Mouse (Mus musculus): ENCODE data around the gene Xndc1. TPM values are rescaled to one million over a fixed set of nuclear protein-coding genes. Genes with fewer than 3 reads are reported as not detected.

Xndc1 gene
- total RNA-seq, 2 experiments from 2014 or later = 4.5 to 5.1 TPM

Other genes starting within 250 kb of the Xndc1 start
- not detected for gene Phox2a, start 247.2 kb upstream of the Xndc1 start, total RNA-seq (2021)
- 10 to 100 TPM; 79.7 to 88.0 TPM for gene Inppl1, start 227.3 kb upstream of the Xndc1 start, total RNA-seq (2021)
- gene Folr2, start 208.3 kb upstream of the Xndc1 start, total RNA-seq (2021) = 1 to 10 TPM; 2.0 to 5.4 TPM
- 10 to 100 TPM; 14.2 to 17.6 TPM for gene Anapc15, start 201.8 kb upstream of the Xndc1 start, total RNA-seq (2021)
- gene Folr1, start 194.7 kb upstream of the Xndc1 start, total RNA-seq (2021) = under 1 TPM; 0.67 to 0.77 TPM
- 100 to 1,000 TPM in 1 of 2 experiments, 10 to 100 TPM in 1; 94.3 to 103 TPM for gene Lamtor1, start 159.6 kb upstream of the Xndc1 start, total RNA-seq (2021)
- not detected for gene Tomt, start 159.2 kb upstream of the Xndc1 start, total RNA-seq (2021)
- gene Lrrc51, start 131.6 kb upstream of the Xndc1 start, total RNA-seq (2021) = 1 to 10 TPM; 3.0 to 4.2 TPM
- 10 to 100 TPM; 43.8 to 46.7 TPM for gene Numa1, start 131.4 kb upstream of the Xndc1 start, total RNA-seq (2021)
- gene Il18bp, start 46.8 kb upstream of the Xndc1 start, total RNA-seq (2021) = 1 to 10 TPM; 1.9 to 2.7 TPM
- gene Rnf121, start within 50 bp of the Xndc1 start, total RNA-seq (2021) = 10 to 100 TPM; 22.4 to 24.2 TPM
- gene Xntrpc, start 202 bp downstream of the Xndc1 start, total RNA-seq (2021) = under 1 TPM in 1 of 2 experiments, not detected in 1; 0.80 TPM
- gene Trpc2, start 17.6 kb downstream of the Xndc1 start, total RNA-seq (2021) = 1 to 10 TPM in 1 of 2 experiments, under 1 TPM in 1; 0.43 to 1.1 TPM
- 100 to 1,000 TPM; 383 to 418 TPM for gene Art1, start 36.2 kb downstream of the Xndc1 start, total RNA-seq (2021)
- gene Art5, start 44.0 kb downstream of the Xndc1 start, total RNA-seq (2021) = 10 to 100 TPM; 10.2 to 10.3 TPM
- gene Chrna10, start 51.3 kb downstream of the Xndc1 start, total RNA-seq (2021) = not detected
- 10 to 100 TPM; 19.9 to 22.9 TPM for gene Nup98, start 144.7 kb downstream of the Xndc1 start, total RNA-seq (2021)
- 10 to 100 TPM; 19.5 to 24.9 TPM for gene Pgap2, start 144.7 kb downstream of the Xndc1 start, total RNA-seq (2021)
- gene Rhog, start 190.5 kb downstream of the Xndc1 start, total RNA-seq (2021) = 10 to 100 TPM; 14.6 to 15.5 TPM
- gene Stim1, start 202.3 kb downstream of the Xndc1 start, total RNA-seq (2021) = 100 to 1,000 TPM; 169 to 171 TPM